Mouse (Mus musculus) testis, adult 10 weeks (tissue): ENCODE results near the gene Mfsd4b3. TPM values are rescaled to one million over a fixed set of nuclear protein-coding genes. Genes with fewer than 3 reads are reported as not detected.

Experiments used
- polyA plus RNA-seq: library from polyadenylated mRNA; stranded (reverse); fragments of 350-450 nt; fragmentation: Illumina TruSeq; extraction: RNeasy Lipid Tissue Mini Kit (QIAGEN cat#74804); gene quantifications from one replicate; pipeline ENCODE4 v1.2.3, GENCODE M21; 2014; ENCODE audit warnings: low read depth, low replicate concordance

Mfsd4b3 gene
- 0.22 TPM for polyA plus RNA-seq

GRCm38 (mm10) chr10:39959761-39960440 lies at the start of gene Mfsd4b3:
Gene Mfsd4b3, minus strand, starts transcription at chr10:39960153.

DNA sequence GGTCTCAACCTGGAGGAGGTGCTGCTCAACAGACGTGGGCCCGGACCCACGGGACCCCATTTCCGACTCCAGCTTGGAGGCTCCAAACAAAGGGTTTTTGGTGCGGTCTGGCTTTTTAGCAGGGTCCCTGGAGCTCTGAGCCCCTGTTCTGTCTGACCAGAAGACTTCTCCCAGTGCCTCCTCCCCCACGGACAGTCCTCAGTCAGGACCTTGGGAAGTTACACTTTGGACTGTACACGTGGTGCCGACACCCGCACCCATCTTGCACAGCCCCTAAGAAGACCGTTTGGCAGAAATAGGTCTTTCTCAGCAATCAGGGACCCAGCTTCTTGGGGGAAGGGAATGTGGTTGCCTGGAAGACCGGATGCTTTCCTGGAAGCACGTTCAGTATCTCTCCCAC lies 26.5 kb upstream of the Mfsd4b3 start, which contains the start of gene Mfsd4b5:
Gene Mfsd4b5, minus strand, starts transcription at position 181 of the 400 bp plus-strand sequence.

DNA sequence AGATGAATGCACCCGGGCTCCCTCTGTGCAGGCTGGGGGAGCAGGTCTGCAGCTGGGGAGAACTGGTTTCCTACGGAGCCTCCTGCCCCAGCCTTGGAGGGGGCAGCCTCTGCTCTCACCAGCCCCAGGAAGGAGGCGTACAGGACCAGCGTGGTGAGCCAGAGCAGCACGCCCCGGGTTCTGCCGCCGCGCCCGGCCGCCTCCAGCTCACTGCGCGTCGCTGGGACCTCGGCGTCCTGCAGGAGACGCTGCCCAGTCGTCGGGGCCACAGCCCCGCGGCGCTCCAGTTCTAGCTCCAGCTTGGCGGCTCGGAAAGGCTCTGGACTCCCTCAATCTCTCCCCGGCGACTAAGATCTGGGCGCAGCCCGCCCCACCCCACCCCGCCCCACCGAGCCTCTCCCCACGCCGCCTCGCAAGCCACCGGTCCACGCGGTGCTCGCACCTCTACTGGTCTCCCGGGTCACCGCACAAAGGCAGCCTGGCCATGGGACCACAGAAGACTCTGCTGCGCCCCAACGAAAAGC lies 33.3 kb downstream of the Mfsd4b3 start, which contains the start of gene Mfsd4b2:
Gene Mfsd4b2, minus strand, starts transcription at position 308 of the 524 bp plus-strand sequence.

DNA sequence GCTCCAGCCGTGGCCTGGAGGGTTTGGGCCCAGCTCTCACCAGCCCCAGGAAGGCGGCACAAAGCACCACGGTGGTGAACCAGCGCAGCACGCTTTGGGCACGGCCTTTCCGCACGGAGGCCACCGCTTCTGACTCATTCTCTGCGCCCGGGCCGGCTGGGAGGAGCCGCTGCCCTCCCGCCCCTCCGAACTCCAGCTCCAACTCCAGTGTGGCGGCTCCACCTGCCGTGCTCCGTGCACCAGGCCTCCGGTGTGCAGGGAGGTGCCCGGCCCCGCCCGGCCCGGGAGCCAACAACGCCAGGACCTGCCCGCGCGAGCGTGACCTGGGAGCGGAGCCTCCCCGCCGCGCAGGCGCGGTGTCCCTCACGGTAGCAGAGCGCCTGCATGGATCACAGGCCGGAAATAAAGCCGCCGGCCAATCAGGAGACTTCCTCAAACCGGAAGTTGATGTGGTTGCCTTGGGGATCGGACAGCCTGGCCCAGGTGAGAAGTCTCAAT lies 61.0 kb downstream of the Mfsd4b3 start, which contains the start of gene Mfsd4b4:
Gene Mfsd4b4, minus strand, starts transcription at position 365 of the 498 bp plus-strand sequence.

Other genes starting within 250 kb of the Mfsd4b3 start
- gene Rev3l, start 228.0 kb downstream of the Mfsd4b3 start, polyA plus RNA-seq, result 108 TPM
- 6.6 TPM for gene Mfsd4b4, start 60.9 kb downstream of the Mfsd4b3 start, polyA plus RNA-seq
- not detected for gene Mfsd4b2, start 33.2 kb downstream of the Mfsd4b3 start, polyA plus RNA-seq
- gene Mfsd4b5, start 26.5 kb upstream of the Mfsd4b3 start, polyA plus RNA-seq, result not detected
- 0.84 TPM for gene Mfsd4b1, start 65.1 kb upstream of the Mfsd4b3 start, polyA plus RNA-seq
- 2.3 TPM for gene Slc16a10, start 182.1 kb upstream of the Mfsd4b3 start, polyA plus RNA-seq